Mouse (Mus musculus): ENCODE measurements around the gene Pcna.

DNA sequence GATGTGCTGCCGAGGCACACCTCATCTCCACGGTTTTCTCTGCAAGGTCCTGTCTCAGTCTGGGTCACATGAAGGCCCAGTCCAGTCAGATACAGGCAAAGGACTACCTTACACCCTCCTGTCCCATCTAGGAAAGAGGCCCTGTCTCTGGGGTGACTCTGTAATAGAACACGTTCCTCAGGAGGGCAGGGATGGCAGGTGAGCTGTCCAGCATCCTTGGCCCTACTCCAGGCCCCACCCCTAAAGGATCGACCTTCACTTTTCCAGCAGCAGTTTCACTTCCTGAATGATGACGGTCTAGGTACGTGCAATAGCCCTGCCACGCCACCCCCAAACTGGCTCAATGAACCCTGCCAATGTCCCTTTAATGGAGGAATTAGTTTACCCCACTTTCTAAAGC, 17.1 kb downstream of the Pcna start:
- TF ChIP-seq CTCF (IDR thresholded peaks at IDR 0.05; ENCODE audit: extremely low read depth, insufficient read depth, insufficient read length, insufficient replicate concordance): no peak
- no peak for TF ChIP-seq POLR2A (IDR thresholded peaks at IDR 0.05; ENCODE audit: low read depth, low read length)
